Mouse (Mus musculus): Measurements from ENCODE around the gene Caprin2. TPM values are rescaled to one million over a fixed set of nuclear protein-coding genes. Genes with fewer than 3 reads are reported as not detected.

The Caprin2 gene
- polyA plus RNA-seq, 1 experiment from 2014 or later = 11.4 TPM

DNA sequence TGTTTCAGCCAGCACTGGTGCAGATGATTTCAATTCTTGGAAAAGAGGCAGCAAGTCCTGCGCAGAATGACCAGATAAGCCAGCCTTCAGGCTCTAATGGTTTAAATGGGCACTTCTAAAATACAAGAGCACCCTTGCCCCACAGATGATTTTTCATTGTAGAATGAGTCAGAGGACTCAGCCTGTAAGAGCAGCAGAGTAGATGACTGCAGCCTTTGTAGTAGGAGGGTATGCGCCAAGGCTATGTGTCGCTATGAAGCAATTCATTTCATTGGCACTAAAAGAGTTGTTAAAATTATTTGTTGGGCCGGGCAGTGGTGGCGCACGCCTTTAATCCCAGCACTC is 442 bp upstream of the Caprin2 start:
- DNase-seq (ENCODE audit: low spot score) (no peak), ATAC-seq (replicated peaks; ENCODE audit: low FRiP score, low TSS enrichment, low read depth) (peak; percentile 44)
- Histone ChIP-seq H3K36me3 (ENCODE audit: control insufficient read depth, insufficient read depth, low read length) (no peaks in the 10 kb centered on the region), H3K27ac (ENCODE audit: low read depth) (peak overlapping the region; percentile 84), H3K9me3 (ENCODE audit: control insufficient read depth, low read length) (no peaks in the 10 kb centered on the region), H3K4me3 (ENCODE audit: low read depth, low read length) (peak overlapping the region; percentile 76), H3K4me1 (replicated peaks; ENCODE audit: control insufficient read depth, insufficient read depth, low read length) (no peaks in the 10 kb centered on the region; the same call in 1 of the 2 replicates), H3K27me3 (replicated peaks; ENCODE audit: control insufficient read depth, insufficient read depth, low read length) (no peaks in the 10 kb centered on the region), H3K9ac (ENCODE audit: low read length) (peak overlapping the region; percentile 78), H3K4me2 (ENCODE audit: low read length) (peak overlapping the region; percentile 96)
- WGBS = 45% methylated on average over 6 of the region's 6 CpGs

DNA sequence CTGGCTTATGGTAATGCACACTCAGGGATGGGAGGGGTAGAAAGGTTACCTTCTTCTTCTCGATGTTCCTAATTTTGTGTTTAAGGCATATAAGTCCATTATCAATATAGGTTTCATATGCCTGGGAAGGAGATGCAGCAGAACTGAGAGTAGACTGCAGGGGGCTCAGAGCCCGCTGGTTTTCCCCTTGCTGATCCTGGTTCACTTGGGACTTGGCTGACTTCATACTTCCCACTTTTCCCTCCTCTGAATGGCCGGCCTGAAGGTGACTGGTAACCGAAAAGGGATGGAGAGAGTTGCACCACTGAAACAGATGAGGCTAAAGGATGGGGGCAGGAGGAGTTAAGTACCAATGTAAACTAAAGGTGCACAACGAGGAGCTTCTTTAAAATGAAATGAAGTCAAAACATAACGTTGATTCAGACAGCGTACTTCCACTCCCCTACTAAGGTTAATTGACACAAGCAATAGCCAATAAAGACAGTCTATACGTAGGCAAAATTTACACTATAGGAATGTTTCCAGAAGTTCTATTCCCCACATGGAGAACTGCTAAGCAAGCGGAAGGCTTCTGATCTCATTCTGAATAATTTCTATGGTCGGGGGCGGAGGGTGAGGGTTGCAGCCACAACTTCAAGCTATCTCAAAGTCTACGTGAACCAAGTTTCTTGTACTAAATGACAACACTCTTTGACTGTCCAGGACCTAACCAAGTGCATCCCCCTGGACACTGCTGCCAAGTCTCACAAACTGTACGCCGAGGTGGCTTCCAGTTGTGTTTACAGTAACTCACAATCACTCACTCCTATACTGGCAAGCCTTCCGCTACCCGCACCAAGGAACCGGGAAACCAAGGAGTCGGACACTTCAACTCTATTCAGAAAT is 907 bp downstream of the Caprin2 start:
- H3K36me3 ChIP-seq (ENCODE audit: control insufficient read depth, insufficient read depth, low read length) = no peaks in the 10 kb centered on the region
- H3K27ac ChIP-seq (ENCODE audit: low read depth) = peak overlapping the region; percentile 84
- ATAC-seq (replicated peaks; ENCODE audit: low FRiP score, low TSS enrichment, low read depth) = peak; percentile 22; the same call in 1 of the 2 replicates
- peak overlapping the region; percentile 78 for H3K9ac ChIP-seq (ENCODE audit: low read length)
- H3K9me3 ChIP-seq (ENCODE audit: control insufficient read depth, low read length) = no peaks in the 10 kb centered on the region
- no peaks in the 10 kb centered on the region; the same call in 1 of the 2 replicates for H3K4me1 ChIP-seq (replicated peaks; ENCODE audit: control insufficient read depth, insufficient read depth, low read length)
- DNase-seq (ENCODE audit: low spot score) = no peak
- peak overlapping the region; percentile 76 for H3K4me3 ChIP-seq (ENCODE audit: low read depth, low read length)
- peak overlapping the region; percentile 96 for H3K4me2 ChIP-seq (ENCODE audit: low read length)
- H3K27me3 ChIP-seq (replicated peaks; ENCODE audit: control insufficient read depth, insufficient read depth, low read length) = no peaks in the 10 kb centered on the region
- WGBS = 11% methylated on average over 18 of the region's 18 CpGs

DNA sequence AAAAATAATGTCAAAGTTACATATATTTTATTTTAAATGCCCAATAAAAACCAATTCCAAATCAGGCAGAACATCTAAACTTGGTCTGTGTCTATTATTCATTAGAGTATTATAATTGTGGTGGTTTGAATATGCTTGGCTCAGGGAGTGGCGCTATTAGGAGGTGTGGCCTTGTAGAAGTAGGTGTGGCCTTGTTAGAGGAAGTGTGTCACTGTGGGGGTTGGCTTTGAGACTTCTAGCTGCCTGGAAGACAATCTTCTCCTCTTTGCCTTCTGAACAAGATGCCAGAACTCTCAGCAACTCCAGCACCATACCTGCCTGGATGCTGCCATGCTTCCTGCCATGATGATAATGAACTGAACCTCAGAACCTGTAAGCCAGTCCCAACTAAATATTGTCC is 22.1 kb downstream of the Caprin2 start:
- no peak overlapping the region for H3K27ac ChIP-seq (ENCODE audit: low read depth)
- no peak overlapping the region for H3K4me3 ChIP-seq (ENCODE audit: low read depth, low read length)
- 85% methylated on average over 1 of the region's 1 CpGs for WGBS
- H3K9me3 ChIP-seq (ENCODE audit: control insufficient read depth, low read length) = no peaks in the 10 kb centered on the region
- no peaks in the 10 kb centered on the region; the same call in 1 of the 2 replicates for H3K36me3 ChIP-seq (ENCODE audit: control insufficient read depth, insufficient read depth, low read length)
- no peaks in the 10 kb centered on the region for H3K27me3 ChIP-seq (replicated peaks; ENCODE audit: control insufficient read depth, insufficient read depth, low read length)
- H3K4me2 ChIP-seq (ENCODE audit: low read length) = no peak overlapping the region
- DNase-seq (ENCODE audit: low spot score) (no peak), ATAC-seq (replicated peaks; ENCODE audit: low FRiP score, low TSS enrichment, low read depth) (no peak)
- H3K9ac ChIP-seq (ENCODE audit: low read length) = no peak overlapping the region
- H3K4me1 ChIP-seq (replicated peaks; ENCODE audit: control insufficient read depth, insufficient read depth, low read length) = no peaks in the 10 kb centered on the region

DNA sequence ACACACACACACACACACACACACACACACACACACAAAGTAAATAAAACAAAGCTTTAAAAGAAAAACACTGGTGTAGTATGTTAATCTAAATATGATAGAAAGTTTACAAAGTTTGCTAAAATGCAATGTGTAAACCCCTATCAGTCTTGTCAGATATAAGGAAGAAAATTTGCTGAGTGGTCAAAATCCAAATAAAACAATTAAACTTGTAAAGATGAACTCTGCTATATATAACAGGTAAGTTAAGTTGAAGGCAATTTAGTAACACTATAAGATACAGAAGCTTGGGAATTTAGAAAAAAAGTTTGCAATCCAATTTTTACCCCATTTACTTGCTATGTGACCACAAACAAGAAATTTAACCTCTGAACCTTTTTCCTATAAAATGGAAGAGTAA is 50.4 kb downstream of the Caprin2 start:
- Histone ChIP-seq H3K36me3 (ENCODE audit: control insufficient read depth, insufficient read depth, low read length) (no peaks in the 10 kb centered on the region), H3K27me3 (replicated peaks; ENCODE audit: control insufficient read depth, insufficient read depth, low read length) (no peaks in the 10 kb centered on the region), H3K9ac (ENCODE audit: low read length) (no peak overlapping the region), H3K4me2 (ENCODE audit: low read length) (no peak overlapping the region), H3K27ac (ENCODE audit: low read depth) (no peak overlapping the region), H3K4me3 (ENCODE audit: low read depth, low read length) (no peak overlapping the region), H3K9me3 (ENCODE audit: control insufficient read depth, low read length) (no peaks in the 10 kb centered on the region), H3K4me1 (replicated peaks; ENCODE audit: control insufficient read depth, insufficient read depth, low read length) (no peaks in the 10 kb centered on the region)
- DNase-seq (ENCODE audit: low spot score) (no peak), ATAC-seq (replicated peaks; ENCODE audit: low FRiP score, low TSS enrichment, low read depth) (no peak)

DNA sequence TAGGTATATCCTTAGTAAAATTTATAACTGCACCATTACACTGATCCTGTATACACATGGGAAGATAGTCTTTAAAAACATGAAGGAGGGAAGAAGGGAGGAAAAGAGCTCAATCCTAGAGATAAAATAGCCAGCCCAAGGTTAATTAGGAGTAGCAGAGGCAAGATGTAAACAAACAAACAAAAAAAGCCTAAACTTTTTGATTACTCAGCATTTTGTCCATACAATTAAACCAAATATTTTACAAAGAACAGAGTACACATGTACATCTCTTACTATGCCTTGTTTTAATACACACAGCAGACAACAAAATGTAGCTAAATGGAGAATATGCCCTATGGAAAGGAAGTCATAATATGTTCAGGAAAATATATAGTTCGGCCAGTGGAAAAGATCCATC is 54.3 kb downstream of the Caprin2 start:
- 88% methylated on average over 1 of the region's 1 CpGs for WGBS

DNA sequence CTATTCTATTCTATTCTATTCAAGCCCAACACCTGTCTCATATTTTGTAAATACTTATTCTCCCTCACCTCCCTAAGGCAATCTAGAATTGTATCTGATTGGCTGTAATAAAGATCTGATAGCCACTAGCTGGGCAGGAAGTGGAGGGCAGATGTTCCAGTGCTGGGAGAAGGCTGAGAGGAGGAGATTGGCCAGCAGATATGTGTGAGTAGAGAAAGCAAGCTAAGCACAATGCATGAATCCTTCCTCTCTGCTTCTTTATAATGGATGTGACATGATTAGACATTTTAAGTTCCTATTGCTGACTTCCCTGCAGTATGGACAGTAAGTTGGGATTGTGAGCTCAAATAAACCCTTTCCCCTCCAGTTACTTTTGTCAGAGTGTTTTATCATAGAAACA is 57.6 kb downstream of the Caprin2 start:
- Histone ChIP-seq H3K9ac (ENCODE audit: low read length) (no peak overlapping the region), H3K4me2 (ENCODE audit: low read length) (no peak overlapping the region), H3K36me3 (ENCODE audit: control insufficient read depth, insufficient read depth, low read length) (no peaks in the 10 kb centered on the region), H3K27ac (ENCODE audit: low read depth) (no peak overlapping the region), H3K9me3 (ENCODE audit: control insufficient read depth, low read length) (no peaks in the 10 kb centered on the region), H3K27me3 (replicated peaks; ENCODE audit: control insufficient read depth, insufficient read depth, low read length) (no peaks in the 10 kb centered on the region), H3K4me3 (ENCODE audit: low read depth, low read length) (no peak overlapping the region), H3K4me1 (replicated peaks; ENCODE audit: control insufficient read depth, insufficient read depth, low read length) (no peaks in the 10 kb centered on the region)
- ATAC-seq (replicated peaks; ENCODE audit: low FRiP score, low TSS enrichment, low read depth) (no peak), DNase-seq (ENCODE audit: low spot score) (no peak)

More for the DNA sequence above, 54.3 kb downstream of the Caprin2 start:
- Histone ChIP-seq H3K36me3 (ENCODE audit: control insufficient read depth, insufficient read depth, low read length) (no peaks in the 10 kb centered on the region), H3K4me2 (ENCODE audit: low read length) (no peak overlapping the region), H3K9ac (ENCODE audit: low read length) (no peak overlapping the region), H3K4me1 (replicated peaks; ENCODE audit: control insufficient read depth, insufficient read depth, low read length) (no peaks in the 10 kb centered on the region), H3K27ac (ENCODE audit: low read depth) (no peak overlapping the region), H3K9me3 (ENCODE audit: control insufficient read depth, low read length) (no peaks in the 10 kb centered on the region), H3K4me3 (ENCODE audit: low read depth, low read length) (no peak overlapping the region), H3K27me3 (replicated peaks; ENCODE audit: control insufficient read depth, insufficient read depth, low read length) (no peaks in the 10 kb centered on the region)
- DNase-seq (ENCODE audit: low spot score) (no peak), ATAC-seq (replicated peaks; ENCODE audit: low FRiP score, low TSS enrichment, low read depth) (no peak)

DNA sequence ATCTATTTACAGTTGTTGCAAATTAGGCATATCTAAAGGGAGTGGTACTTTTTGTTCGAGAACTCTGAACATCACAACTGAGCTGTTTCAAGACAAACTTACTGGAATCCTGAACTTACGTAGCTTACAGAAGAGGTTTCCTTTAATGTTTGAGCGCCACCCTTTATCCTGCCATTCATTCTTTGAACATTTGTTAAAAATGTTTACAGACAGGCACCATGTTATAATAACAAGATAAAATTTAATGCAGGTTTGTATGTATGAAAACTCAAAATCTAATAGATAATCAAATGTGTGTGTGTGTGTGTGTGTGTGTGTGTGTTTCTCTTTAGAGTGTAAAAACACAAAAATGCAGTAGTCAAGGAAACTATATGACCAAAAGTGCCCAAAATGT is 64.3 kb downstream of the Caprin2 start:
- H3K4me2 ChIP-seq (ENCODE audit: low read length) = peak overlapping the region; percentile 57
- no peaks in the 10 kb centered on the region for H3K27me3 ChIP-seq (replicated peaks; ENCODE audit: control insufficient read depth, insufficient read depth, low read length)
- no peaks in the 10 kb centered on the region for H3K36me3 ChIP-seq (ENCODE audit: control insufficient read depth, insufficient read depth, low read length)
- ATAC-seq (replicated peaks; ENCODE audit: low FRiP score, low TSS enrichment, low read depth) (no peak), DNase-seq (ENCODE audit: low spot score) (no peak)
- 27% methylated on average over 3 of the region's 3 CpGs for WGBS
- no peaks in the 10 kb centered on the region for H3K9me3 ChIP-seq (ENCODE audit: control insufficient read depth, low read length)
- H3K9ac ChIP-seq (ENCODE audit: low read length) = no peak overlapping the region
- peak overlapping the region; percentile 86 for H3K4me3 ChIP-seq (ENCODE audit: low read depth, low read length)
- peak overlapping the region; percentile 34; the same call in 1 of the 2 replicates for H3K27ac ChIP-seq (ENCODE audit: low read depth)
- H3K4me1 ChIP-seq (replicated peaks; ENCODE audit: control insufficient read depth, insufficient read depth, low read length) = peaks cover 7% of the 10 kb centered on the region

DNA sequence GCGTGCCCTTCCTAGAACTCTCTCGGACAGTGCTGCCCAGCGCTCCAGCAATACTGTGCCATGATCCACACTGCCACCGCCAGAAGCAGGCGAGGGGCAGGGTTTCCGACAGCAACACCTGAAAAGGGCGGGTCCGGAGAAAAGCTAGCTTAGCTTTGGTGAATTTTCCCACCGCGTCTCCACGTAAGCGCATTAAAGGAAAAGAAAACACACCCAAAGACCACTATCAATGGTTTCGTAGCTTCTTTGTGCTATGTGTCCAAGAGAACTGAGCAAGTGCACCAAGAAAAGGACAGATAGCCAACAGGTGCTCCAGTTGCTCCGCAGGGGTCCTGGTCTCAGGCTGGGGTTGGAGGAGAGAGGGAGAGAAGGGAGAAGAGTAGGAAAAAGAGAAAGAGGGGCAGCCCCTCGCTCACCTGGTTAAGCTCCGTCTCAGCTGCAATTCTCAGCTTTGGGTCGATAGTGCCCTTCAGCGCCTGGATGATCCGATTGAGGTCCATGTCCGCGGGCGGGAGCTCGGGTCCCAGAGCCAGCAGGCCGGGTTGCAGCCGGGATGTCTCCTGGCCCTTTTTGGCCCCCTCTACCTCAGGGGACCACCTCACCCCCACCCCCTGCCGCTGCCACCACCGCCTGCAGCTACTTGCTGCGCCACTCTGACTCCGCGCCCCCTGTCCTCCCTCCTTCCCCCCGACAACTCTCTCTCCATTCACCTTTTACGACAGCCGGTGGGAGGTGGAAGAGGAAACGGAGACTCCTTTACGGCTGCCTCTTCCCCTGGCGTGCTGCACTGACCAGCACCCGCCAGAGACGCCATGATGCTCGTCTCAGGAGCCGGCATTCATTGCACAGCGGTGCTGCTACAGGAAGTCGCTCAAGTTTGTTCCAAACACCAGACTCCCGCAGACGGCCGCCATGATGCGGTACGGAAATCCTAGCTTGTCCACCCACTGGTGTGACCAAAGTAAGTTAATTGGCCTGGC is 65.0 kb downstream of the Caprin2 start, which contains the start of gene Ipo8:
Ipo8 (minus strand) TSS at position 720 of the 980 bp plus-strand sequence.
- peak within 1 kb of the TSS; percentile 51 for H3K9ac ChIP-seq (ENCODE audit: low read length)
- H3K4me2 ChIP-seq (ENCODE audit: low read length) = peak within 1 kb of the TSS; percentile 85
- peak; percentile 97 for ATAC-seq (replicated peaks; ENCODE audit: low FRiP score, low TSS enrichment, low read depth)
- peak; percentile 89 for DNase-seq (ENCODE audit: low spot score)
- H3K27me3 ChIP-seq (replicated peaks; ENCODE audit: control insufficient read depth, insufficient read depth, low read length) = no peaks in the 10 kb centered on the region
- H3K4me3 ChIP-seq (ENCODE audit: low read depth, low read length) = peak within 1 kb of the TSS; percentile 86
- under 1% methylated on average over 47 of the region's 47 CpGs for WGBS
- H3K27ac ChIP-seq (ENCODE audit: low read depth) = peak within 1 kb of the TSS; percentile 34; the same call in 1 of the 2 replicates
- no peaks in the 10 kb centered on the region for H3K36me3 ChIP-seq (ENCODE audit: control insufficient read depth, insufficient read depth, low read length)
- peaks cover 7% of the 10 kb centered on the region for H3K4me1 ChIP-seq (replicated peaks; ENCODE audit: control insufficient read depth, insufficient read depth, low read length)
- no peaks in the 10 kb centered on the region for H3K9me3 ChIP-seq (ENCODE audit: control insufficient read depth, low read length)
